ENCODE assay signal across 1 mouse cellular context in the genomic region with DNA sequence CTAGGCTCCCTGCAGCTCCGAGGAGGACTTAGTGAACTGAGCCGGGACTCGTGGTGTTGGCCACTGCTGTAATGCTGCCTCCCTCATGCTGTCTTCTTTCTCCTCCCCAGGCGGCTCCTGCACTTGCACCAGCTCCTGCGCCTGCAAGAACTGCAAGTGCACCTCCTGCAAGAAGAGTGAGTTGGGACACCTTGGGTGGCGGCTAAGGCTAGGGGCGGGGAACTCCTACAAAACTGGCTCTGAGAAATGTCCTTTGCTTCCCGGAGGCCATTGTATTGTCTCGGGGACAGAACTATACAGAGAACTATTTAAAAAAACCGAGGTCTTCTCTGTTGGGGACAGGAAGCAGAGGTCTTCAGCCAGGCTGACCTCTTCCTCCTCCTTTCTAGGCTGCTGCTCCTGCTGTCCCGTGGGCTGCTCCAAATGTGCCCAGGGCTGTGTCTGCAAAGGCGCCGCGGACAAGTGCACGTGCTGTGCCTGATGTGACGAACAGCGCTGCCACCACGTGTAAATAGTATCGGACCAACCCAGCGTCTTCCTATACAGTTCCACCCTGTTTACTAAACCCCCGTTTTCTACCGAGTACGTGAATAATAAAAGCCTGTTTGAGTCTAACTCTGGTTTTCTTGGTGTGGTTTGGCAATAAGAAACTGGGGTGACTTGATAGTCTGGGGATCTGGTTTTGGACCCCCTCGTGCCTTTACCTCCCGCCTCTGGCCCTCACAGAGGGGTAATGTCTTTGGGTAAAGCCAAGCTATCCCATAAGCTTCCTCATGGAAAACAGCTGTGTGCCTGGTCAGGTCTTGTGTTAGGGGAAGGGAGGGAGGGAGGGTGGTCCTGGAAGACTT.
TF ChIP-seq lines count a peak whose summit lies in the region.

No protein-coding gene starts in this region.

TF ChIP-seq in CH12.LX, 34 proteins besides CTCF, POLR2A, EP300 and RAD21 (continued from another document):
- TF ChIP-seq USF2 (conservative IDR thresholded peaks at IDR 0.05; ENCODE audit: low read depth, low read length) = no peak
- TF ChIP-seq MXI1 (IDR thresholded peaks at IDR 0.05; ENCODE audit: low read depth, low read length) = peak; percentile 80; the same call in 1 of the 2 replicates
- TF ChIP-seq NRF1 (IDR thresholded peaks at IDR 0.05; ENCODE audit: low read depth, low read length) = no peak
